Mouse (Mus musculus) liver, embryonic 16.5 days (tissue): ENCODE measurements around the gene Ppef2. TPM values are rescaled to one million over a fixed set of nuclear protein-coding genes. Genes with fewer than 3 reads are reported as not detected.

Source experiments
- ATAC-seq: fragments of 200-750 bp; cut with Nextera tagmentation; 2 replicates; pipeline ENCODE4 v1.8.0; 2017; ENCODE audit warnings: low read depth, mild to moderate bottlenecking, moderate number of reproducible peaks, moderate library complexity
- H3K27ac ChIP-seq: fragments of 300-500 bp; sonication (generic); 2 replicates; pipeline ENCODE4 v1.5.1; 2014; ENCODE audit warnings: mild to moderate bottlenecking, low read length
- H3K27me3 ChIP-seq: fragments of 300-500 bp; sonication (generic); 2 replicates; pipeline ENCODE4 v1.6.1; 2014; ENCODE audit warnings: low read depth, low read length, mixed read lengths; ENCODE audit not compliant: control insufficient read depth, insufficient read depth
- H3K36me3 ChIP-seq: fragments of 300-500 bp; sonication (generic); 2 replicates; pipeline ENCODE4 v1.6.1; 2014; ENCODE audit warnings: mild to moderate bottlenecking; ENCODE audit not compliant: control insufficient read depth, insufficient read depth
- H3K4me1 ChIP-seq: fragments of 300-500 bp; sonication (generic); 2 replicates; pipeline ENCODE4 v1.6.1; 2014; ENCODE audit warnings: low read depth, low read length, mixed read lengths; ENCODE audit not compliant: control insufficient read depth
- H3K4me2 ChIP-seq: fragments of 300-500 bp; sonication (generic); 2 replicates; pipeline ENCODE4 v1.6.1; 2014; ENCODE audit warnings: low read depth, low read length, mixed read lengths
- H3K4me3 ChIP-seq: fragments of 300-500 bp; sonication (generic); 2 replicates; pipeline ENCODE4 v1.5.1; 2014; ENCODE audit warnings: low read depth, mild to moderate bottlenecking, low read length
- H3K9ac ChIP-seq: fragments of 300-500 bp; sonication (generic); 2 replicates; pipeline ENCODE4 v1.6.1; 2014; ENCODE audit warnings: low read depth, low read length
- H3K9me3 ChIP-seq: fragments of 300-500 bp; sonication (generic); replicated peaks from 2 replicates; pipeline ENCODE4 v1.6.1; 2016; ENCODE audit warnings: low read length; ENCODE audit not compliant: control insufficient read depth
- WGBS: fragments of 180-500 bp; shearing (Covaris S2); extraction: QIAGEN DNeasy Blood & Tissue Kit; methylation state at CpG from one replicate; pipeline ENCODE4 v1.1.7; 2014; ENCODE audit not compliant: insufficient replicate concordance; 5-methylcytosine and 5-hydroxymethylcytosine counted together
- polyA plus RNA-seq: library from polyadenylated mRNA; unstranded; fragments of >200 nt; fragmentation: Nextera tagmentation; extraction: Ambion mirVana; gene quantifications from 2 replicates; pipeline ENCODE4 v1.2.1, GENCODE M21; 2015

The Ppef2 gene
- polyA plus RNA-seq, 1 experiment from 2014 or later: not detected

DNA sequence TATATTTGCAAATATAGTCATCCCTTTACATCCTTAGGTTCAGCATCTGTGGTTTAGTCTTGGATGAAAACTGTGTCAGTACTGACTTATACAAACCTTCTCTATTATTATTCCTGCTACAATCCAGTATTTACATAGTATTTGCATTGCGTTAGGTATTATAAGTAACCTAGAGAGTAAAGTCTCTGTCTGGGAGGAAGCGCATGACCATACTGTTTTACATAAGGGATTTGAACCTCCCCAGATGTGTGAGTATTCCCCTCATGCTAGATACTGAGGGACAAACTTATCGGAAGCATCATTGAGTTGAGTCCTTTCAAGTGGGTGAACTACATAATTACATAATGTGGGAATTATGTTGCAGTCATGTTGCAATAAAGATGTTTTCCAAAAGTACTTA lies 26.6 kb downstream of the Ppef2 start:
- no peaks in the 10 kb centered on the region for H3K4me1 ChIP-seq
- no peak overlapping the region for H3K4me3 ChIP-seq
- no peak for ATAC-seq
- WGBS: 81% methylated on average over 3 of the region's 3 CpGs
- peaks cover 6% of the 10 kb centered on the region; the same call in 1 of the 2 replicates for H3K27me3 ChIP-seq
- H3K27ac ChIP-seq: no peak overlapping the region
- no peaks in the 10 kb centered on the region for H3K36me3 ChIP-seq
- no peaks in the 10 kb centered on the region for H3K9me3 ChIP-seq
- H3K9ac ChIP-seq: no peak overlapping the region
- no peak overlapping the region for H3K4me2 ChIP-seq

DNA sequence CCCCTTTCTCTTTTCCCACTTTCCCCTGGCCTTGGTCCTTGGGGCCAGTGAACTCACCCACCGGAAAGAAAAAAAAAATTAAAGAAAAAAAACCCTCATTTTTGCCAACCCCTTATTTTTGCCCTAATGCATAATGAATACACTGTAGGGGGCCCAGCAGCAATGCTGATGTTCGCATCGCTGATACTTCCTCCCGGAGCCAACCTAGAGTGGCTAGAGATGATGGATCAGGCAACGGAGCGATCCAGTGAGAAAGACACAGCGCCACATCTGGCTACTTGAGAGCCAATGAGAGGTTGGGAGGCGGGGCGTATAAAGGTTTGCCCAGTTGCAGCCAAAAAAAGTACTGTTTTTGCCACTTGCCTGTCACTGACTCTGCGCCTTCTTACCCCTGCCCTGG lies 27.3 kb downstream of the Ppef2 start:
- WGBS: 38% methylated on average over 10 of the region's 10 CpGs
- no peaks in the 10 kb centered on the region for H3K4me1 ChIP-seq
- H3K9ac ChIP-seq: no peak overlapping the region
- no peak overlapping the region for H3K4me3 ChIP-seq
- peaks cover 6% of the 10 kb centered on the region; the same call in 1 of the 2 replicates for H3K27me3 ChIP-seq
- ATAC-seq: no peak
- no peaks in the 10 kb centered on the region for H3K9me3 ChIP-seq
- no peak overlapping the region for H3K4me2 ChIP-seq
- H3K27ac ChIP-seq: no peak overlapping the region
- no peaks in the 10 kb centered on the region for H3K36me3 ChIP-seq

GRCm38 (mm10) chr5:92227782-92228181 lies 28.3 kb downstream of the Ppef2 start:
- WGBS: 62% methylated on average over 7 of the region's 7 CpGs
- Histone ChIP-seq H3K9ac (no peak overlapping the region), H3K36me3 (no peaks in the 10 kb centered on the region), H3K4me1 (no peaks in the 10 kb centered on the region), H3K9me3 (no peaks in the 10 kb centered on the region), H3K4me3 (no peak overlapping the region), H3K27ac (no peak overlapping the region), H3K4me2 (no peak overlapping the region), H3K27me3 (peaks cover 6% of the 10 kb centered on the region; the same call in 1 of the 2 replicates)
- ATAC-seq: no peak

GRCm38 (mm10) chr5:92220287-92220902 lies 35.7 kb downstream of the Ppef2 start:
- 65% methylated on average over 8 of the region's 8 CpGs for WGBS
- Histone ChIP-seq H3K4me3 (no peak overlapping the region), H3K27ac (no peak overlapping the region), H3K4me1 (no peaks in the 10 kb centered on the region), H3K27me3 (no peaks in the 10 kb centered on the region), H3K9ac (no peak overlapping the region), H3K4me2 (no peak overlapping the region), H3K36me3 (no peaks in the 10 kb centered on the region), H3K9me3 (no peaks in the 10 kb centered on the region)
- no peak for ATAC-seq

DNA sequence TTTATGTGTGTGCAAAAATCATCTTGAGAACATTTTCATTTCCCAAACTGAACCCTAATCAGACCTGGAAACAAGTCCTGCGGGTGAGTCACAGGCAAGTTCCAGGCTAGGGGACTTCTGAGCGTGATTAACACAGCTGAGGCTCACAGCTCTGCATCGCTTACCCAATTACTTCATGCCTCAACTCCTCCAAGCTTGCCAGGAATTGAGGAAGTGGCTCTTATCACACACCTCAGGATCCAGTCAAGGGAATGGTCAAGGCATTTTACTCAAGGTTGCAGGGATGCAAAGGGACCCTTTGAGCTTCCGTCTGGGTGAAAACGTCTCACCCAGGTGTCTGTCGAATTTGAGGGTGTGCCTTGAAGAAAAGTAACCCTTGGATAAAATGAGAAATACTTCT lies 36.3 kb downstream of the Ppef2 start:
- no peak overlapping the region for H3K9ac ChIP-seq
- no peak overlapping the region for H3K4me3 ChIP-seq
- no peaks in the 10 kb centered on the region for H3K4me1 ChIP-seq
- no peak overlapping the region for H3K4me2 ChIP-seq
- H3K27ac ChIP-seq: no peak overlapping the region
- H3K9me3 ChIP-seq: no peaks in the 10 kb centered on the region
- H3K27me3 ChIP-seq: no peaks in the 10 kb centered on the region
- no peaks in the 10 kb centered on the region for H3K36me3 ChIP-seq
- no peak for ATAC-seq
- WGBS: 33% methylated on average over 6 of the region's 6 CpGs

DNA sequence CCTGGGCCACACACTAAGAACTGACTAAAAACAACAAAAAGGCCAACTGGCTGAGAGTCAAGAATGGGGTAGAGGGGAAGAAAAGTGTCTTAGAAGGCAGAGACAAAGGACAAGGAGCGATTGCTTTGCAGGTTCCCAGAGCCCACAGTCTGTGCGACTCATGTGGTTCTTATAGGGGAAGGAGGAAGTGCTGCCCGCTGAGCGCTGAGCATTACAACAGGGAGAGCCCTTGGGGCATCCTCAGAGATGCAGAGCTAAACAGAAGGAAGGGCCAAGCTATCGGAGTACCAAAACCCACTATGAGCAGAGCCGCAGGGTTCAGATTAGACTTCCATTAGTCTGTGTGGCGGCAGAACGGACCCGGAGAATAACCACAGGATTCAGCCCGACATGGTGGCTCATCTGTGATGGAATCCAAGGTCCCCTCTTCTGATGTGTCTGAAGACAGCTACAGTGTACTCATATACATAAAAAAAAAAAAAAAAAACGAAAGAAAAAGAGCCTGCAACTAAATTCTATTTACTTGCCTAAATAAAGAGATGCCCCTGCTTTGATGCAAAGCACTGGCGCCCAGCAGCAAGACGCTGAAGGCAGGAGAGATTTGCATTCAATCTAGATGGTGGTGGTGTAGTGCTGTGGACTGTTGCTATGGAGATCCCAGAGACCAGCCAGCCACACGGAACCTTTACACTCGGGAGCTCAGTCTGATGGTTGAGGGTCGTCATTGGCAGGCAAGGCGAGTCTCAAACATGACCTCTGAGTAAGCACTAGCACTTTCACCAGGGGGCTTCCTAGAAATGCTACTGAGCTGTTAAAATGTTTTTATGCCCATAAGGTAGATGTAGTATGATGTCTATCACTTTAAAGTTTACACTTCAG lies 36.9 kb downstream of the Ppef2 start:
- Histone ChIP-seq H3K9me3 (no peaks in the 10 kb centered on the region), H3K36me3 (no peaks in the 10 kb centered on the region), H3K4me2 (no peak overlapping the region), H3K4me3 (no peak overlapping the region), H3K27ac (no peak overlapping the region), H3K27me3 (no peaks in the 10 kb centered on the region), H3K9ac (no peak overlapping the region), H3K4me1 (no peaks in the 10 kb centered on the region)
- ATAC-seq: no peak
- 47% methylated on average over 17 of the region's 17 CpGs for WGBS

GRCm38 (mm10) chr5:92215308-92215707 lies 40.8 kb downstream of the Ppef2 start, which contains the start of gene U90926:
U90926 (minus strand) TSS chr5:92215408.
- H3K27ac ChIP-seq: no peak within 1 kb of the TSS
- H3K36me3 ChIP-seq: no peaks in the 10 kb centered on the region
- no peak within 1 kb of the TSS for H3K9ac ChIP-seq
- H3K4me3 ChIP-seq: no peak within 1 kb of the TSS
- H3K4me2 ChIP-seq: no peak within 1 kb of the TSS
- H3K4me1 ChIP-seq: no peaks in the 10 kb centered on the region
- WGBS: 72% methylated on average over 4 of the region's 4 CpGs
- ATAC-seq: no peak
- no peaks in the 10 kb centered on the region; the same call in 1 of the 2 replicates for H3K27me3 ChIP-seq
- H3K9me3 ChIP-seq: no peaks in the 10 kb centered on the region

DNA sequence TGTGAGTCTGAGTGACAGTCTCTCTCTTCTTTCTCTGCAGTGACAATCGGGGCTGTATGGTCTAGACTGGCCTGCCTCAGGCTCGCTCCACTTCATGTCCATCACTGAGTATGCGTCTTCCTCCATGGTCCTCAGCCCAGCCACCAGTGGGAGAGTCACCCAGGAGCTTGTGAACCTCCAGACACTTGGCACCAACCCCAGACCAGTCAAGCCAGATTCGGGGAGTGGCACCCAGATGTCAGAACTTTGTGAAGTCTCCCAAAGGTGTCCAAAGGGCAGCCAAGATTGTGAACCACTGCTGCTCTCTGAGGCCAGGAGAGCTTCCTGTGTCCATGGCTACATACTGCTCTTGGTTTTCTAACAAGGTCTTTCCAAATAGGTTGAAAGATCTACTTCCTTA lies 43.8 kb downstream of the Ppef2 start:
- no peaks in the 10 kb centered on the region for H3K9me3 ChIP-seq
- 69% methylated on average over 4 of the region's 4 CpGs for WGBS
- ATAC-seq: no peak
- no peak overlapping the region for H3K4me2 ChIP-seq
- H3K27me3 ChIP-seq: no peaks in the 10 kb centered on the region; the same call in 1 of the 2 replicates
- H3K4me1 ChIP-seq: no peaks in the 10 kb centered on the region
- H3K4me3 ChIP-seq: no peak overlapping the region
- H3K9ac ChIP-seq: no peak overlapping the region
- no peak overlapping the region for H3K27ac ChIP-seq
- no peaks in the 10 kb centered on the region for H3K36me3 ChIP-seq

DNA sequence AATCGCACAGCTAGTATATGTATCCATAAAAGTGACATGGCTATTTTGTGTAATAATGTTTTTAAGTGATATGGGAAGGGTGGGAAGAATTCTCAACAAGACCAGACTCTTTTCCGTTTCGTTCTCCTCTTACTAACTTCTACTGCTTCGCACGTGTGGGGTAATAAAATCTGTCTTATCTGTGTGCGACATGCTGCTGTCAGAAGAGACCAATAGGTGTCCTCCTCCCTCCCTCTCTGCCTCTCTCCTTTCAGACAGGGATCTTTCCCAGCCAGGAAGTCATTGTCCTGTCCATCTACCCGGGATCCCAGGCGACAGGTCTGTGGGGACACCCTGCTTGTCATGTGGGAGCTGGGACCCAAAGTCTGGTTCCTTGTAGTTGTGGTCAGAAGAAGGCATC lies 45.9 kb downstream of the Ppef2 start:
- peaks cover 4% of the 10 kb centered on the region for H3K4me1 ChIP-seq
- no peak overlapping the region for H3K9ac ChIP-seq
- H3K27ac ChIP-seq: no peak overlapping the region
- ATAC-seq: no peak
- no peaks in the 10 kb centered on the region for H3K36me3 ChIP-seq
- no peaks in the 10 kb centered on the region; the same call in 1 of the 2 replicates for H3K27me3 ChIP-seq
- no peaks in the 10 kb centered on the region for H3K9me3 ChIP-seq
- 41% methylated on average over 8 of the region's 8 CpGs for WGBS
- no peak overlapping the region for H3K4me2 ChIP-seq
- no peak overlapping the region for H3K4me3 ChIP-seq
